Mouse (Mus musculus) limb, embryonic 12.5 days (tissue): ENCODE measurements around the gene Tnr. TPM values are rescaled to one million over a fixed set of nuclear protein-coding genes. Genes with fewer than 3 reads are reported as not detected.

Source experiments
- ATAC-seq: fragments of 200-750 bp; cut with Nextera tagmentation; 2 replicates; pipeline ENCODE4 v1.8.0; 2017; ENCODE audit warnings: low read depth, moderate TSS enrichment; ENCODE audit not compliant: insufficient number of reproducible peaks, insufficient read depth, low FRiP score, low TSS enrichment
- H3K27ac ChIP-seq: fragments of 300-500 bp; sonication (generic); 2 replicates; pipeline ENCODE4 v1.5.1; 2016; ENCODE audit warnings: mild to moderate bottlenecking, moderate library complexity
- H3K27me3 ChIP-seq: fragments of 300-500 bp; sonication (generic); 2 replicates; pipeline ENCODE4 v1.6.1; 2016; ENCODE audit warnings: mild to moderate bottlenecking, moderate library complexity
- H3K36me3 ChIP-seq: fragments of 300-500 bp; sonication (generic); 2 replicates; pipeline ENCODE4 v1.6.1; 2016; ENCODE audit warnings: mild to moderate bottlenecking, moderate library complexity
- H3K4me1 ChIP-seq: fragments of 300-500 bp; sonication (generic); replicated peaks from 2 replicates; pipeline ENCODE4 v1.6.1; 2016
- H3K4me2 ChIP-seq: fragments of 300-500 bp; sonication (generic); 2 replicates; pipeline ENCODE4 v1.6.1; 2016; ENCODE audit warnings: mild to moderate bottlenecking, moderate library complexity
- H3K4me3 ChIP-seq: fragments of 300-500 bp; sonication (generic); replicated peaks from 2 replicates; pipeline ENCODE4 v1.5.1; 2016; ENCODE audit warnings: mild to moderate bottlenecking
- H3K9ac ChIP-seq: fragments of 300-500 bp; sonication (generic); replicated peaks from 2 replicates; pipeline ENCODE4 v1.6.1; 2016; ENCODE audit warnings: mild to moderate bottlenecking, moderate library complexity
- H3K9me3 ChIP-seq: fragments of 300-500 bp; sonication (generic); 2 replicates; pipeline ENCODE4 v1.6.1; 2016; ENCODE audit warnings: mild to moderate bottlenecking, moderate library complexity
- WGBS: fragments of 180-500 bp; shearing (Covaris S2); methylation state at CpG from one replicate; pipeline ENCODE4 v1.1.7; 2016; 5-methylcytosine and 5-hydroxymethylcytosine counted together
- polyA plus RNA-seq: library from polyadenylated mRNA; unstranded; fragments of >200 nt; fragmentation: Nextera tagmentation; extraction: Ambion mirVana; gene quantifications from 2 replicates; pipeline ENCODE4 v1.2.1, GENCODE M21; 2016

Tnr gene
- polyA plus RNA-seq, 1 experiment from 2014 or later = not detected

DNA sequence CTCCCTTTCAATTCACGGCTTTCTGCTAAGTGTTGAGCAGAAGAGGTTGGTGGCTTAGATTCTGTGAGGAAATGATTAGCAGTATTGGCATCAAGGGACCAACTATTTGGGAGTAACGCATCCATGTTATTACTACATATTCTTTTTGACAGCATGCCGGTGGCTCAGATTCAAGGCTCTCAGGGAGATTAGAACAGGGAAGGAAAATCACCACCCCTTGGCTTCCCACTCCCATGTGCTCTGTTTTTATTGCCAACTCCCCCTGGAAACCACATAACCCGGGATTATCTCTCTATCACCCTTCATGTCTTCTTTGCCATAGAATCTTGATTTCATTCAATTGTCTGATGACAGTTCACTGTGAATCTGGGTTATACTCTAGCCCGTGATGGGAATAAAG lies 276.8 kb downstream of the Tnr start:
- Histone ChIP-seq H3K4me2 (no peak overlapping the region), H3K4me3 (no peak overlapping the region), H3K27me3 (no peaks in the 10 kb centered on the region), H3K9ac (no peak overlapping the region), H3K27ac (no peak overlapping the region), H3K36me3 (no peaks in the 10 kb centered on the region), H3K9me3 (no peaks in the 10 kb centered on the region), H3K4me1 (peaks cover 8% of the 10 kb centered on the region)
- 79% methylated on average over 5 of the region's 5 CpGs for WGBS
- ATAC-seq = no peak

DNA sequence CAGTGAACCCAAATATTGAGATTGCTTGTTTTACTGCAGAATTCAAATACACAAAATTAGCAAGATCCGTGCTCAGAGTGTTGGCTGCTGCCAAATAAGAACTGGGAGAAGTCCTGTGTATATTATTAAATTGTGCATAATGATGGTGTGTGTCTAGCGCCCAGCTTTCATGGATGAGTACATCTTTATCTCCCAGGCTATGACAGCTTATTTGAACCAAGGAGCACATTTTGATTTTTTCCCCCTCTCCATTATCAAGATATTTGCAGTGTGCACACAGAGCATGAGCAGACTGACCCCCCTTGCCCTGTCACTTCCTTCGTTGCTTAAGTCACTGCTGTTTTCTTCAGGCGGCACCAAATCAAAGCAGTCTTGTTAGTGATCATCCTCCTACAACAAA lies 278.2 kb downstream of the Tnr start:
- no peaks in the 10 kb centered on the region for H3K9me3 ChIP-seq
- peaks cover 7% of the 10 kb centered on the region for H3K4me1 ChIP-seq
- H3K4me2 ChIP-seq = no peak overlapping the region
- no peak overlapping the region for H3K27ac ChIP-seq
- no peak for ATAC-seq
- H3K27me3 ChIP-seq = no peaks in the 10 kb centered on the region
- no peaks in the 10 kb centered on the region for H3K36me3 ChIP-seq
- H3K4me3 ChIP-seq = no peak overlapping the region
- H3K9ac ChIP-seq = no peak overlapping the region
- 86% methylated on average over 4 of the region's 4 CpGs for WGBS

DNA sequence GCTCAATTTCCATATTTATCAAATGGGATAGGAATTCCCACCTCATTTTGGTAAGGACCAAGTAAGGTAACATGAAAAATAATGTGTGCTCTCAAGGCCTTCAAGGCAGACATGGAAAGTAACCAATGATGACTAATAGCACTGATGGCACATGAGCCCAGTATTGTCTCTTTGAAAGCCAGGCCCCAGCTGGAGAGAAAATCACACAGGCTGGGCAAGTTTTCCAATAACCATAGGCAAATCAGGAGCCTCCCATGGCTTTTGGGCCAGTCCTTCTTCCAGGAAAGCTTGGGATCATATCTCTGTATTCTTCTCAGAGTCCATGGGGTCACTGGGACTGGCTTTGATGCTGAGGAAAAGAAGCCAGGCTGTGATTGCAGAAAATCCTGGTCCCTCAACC lies 280.1 kb downstream of the Tnr start:
- H3K27ac ChIP-seq = no peak overlapping the region
- no peak for ATAC-seq
- no peaks in the 10 kb centered on the region for H3K36me3 ChIP-seq
- no peaks in the 10 kb centered on the region for H3K4me1 ChIP-seq
- no peaks in the 10 kb centered on the region for H3K27me3 ChIP-seq
- H3K4me3 ChIP-seq = no peak overlapping the region
- no peak overlapping the region for H3K9ac ChIP-seq
- H3K9me3 ChIP-seq = no peaks in the 10 kb centered on the region
- no peak overlapping the region for H3K4me2 ChIP-seq

DNA sequence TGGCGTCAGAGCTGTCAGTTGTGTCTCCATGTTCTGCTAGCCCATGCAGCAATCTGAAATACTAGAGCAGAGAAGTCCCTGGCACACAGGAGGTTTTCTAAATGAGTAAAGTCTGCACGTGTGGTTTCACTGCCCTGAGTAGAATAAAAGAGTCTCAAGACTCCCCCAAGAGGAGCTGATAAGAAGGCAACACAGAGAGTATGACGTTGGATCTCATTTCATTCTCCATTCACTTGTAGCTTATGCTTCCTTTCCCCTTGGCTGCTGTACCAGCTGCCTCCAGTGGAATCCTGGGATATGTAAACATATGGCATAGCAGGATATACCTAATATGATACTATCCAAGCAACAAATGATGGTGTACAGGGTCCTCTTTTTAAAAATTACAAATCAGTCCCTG lies 285.9 kb downstream of the Tnr start:
- H3K27ac ChIP-seq = no peak overlapping the region
- ATAC-seq = no peak

DNA sequence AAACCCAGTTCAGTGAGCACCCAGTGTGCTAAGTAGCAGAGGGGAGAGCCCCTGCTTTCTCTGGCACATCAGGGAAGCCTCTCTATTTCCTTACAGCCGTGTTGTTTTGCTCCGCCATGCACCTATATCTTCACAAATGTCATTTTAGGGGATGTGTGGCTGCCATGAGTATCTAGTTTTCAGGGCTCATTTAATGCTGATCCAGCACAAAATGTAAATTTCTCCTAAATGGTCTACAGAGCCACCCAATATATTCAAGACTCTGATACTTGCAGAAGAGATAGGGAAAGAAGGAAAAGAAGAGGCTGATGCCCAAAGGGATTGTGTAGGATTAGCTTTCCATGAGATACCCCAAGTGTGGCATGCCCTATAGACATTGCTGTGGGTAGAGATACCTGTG lies 288.2 kb downstream of the Tnr start:
- Histone ChIP-seq H3K9me3 (no peaks in the 10 kb centered on the region), H3K9ac (no peak overlapping the region), H3K36me3 (no peaks in the 10 kb centered on the region), H3K27me3 (no peaks in the 10 kb centered on the region), H3K4me1 (peaks cover 19% of the 10 kb centered on the region), H3K4me2 (no peak overlapping the region), H3K27ac (no peak overlapping the region), H3K4me3 (no peak overlapping the region)
- 81% methylated on average over 2 of the region's 2 CpGs for WGBS
- no peak for ATAC-seq

More for the DNA sequence above, 285.9 kb downstream of the Tnr start:
- Histone ChIP-seq H3K4me2 (no peak overlapping the region), H3K36me3 (no peaks in the 10 kb centered on the region), H3K27me3 (no peaks in the 10 kb centered on the region), H3K4me3 (no peak overlapping the region), H3K4me1 (peaks cover 9% of the 10 kb centered on the region; the same call in 1 of the 2 replicates), H3K9me3 (no peaks in the 10 kb centered on the region), H3K9ac (no peak overlapping the region)
- WGBS = 54% methylated on average over 3 of the region's 3 CpGs

DNA sequence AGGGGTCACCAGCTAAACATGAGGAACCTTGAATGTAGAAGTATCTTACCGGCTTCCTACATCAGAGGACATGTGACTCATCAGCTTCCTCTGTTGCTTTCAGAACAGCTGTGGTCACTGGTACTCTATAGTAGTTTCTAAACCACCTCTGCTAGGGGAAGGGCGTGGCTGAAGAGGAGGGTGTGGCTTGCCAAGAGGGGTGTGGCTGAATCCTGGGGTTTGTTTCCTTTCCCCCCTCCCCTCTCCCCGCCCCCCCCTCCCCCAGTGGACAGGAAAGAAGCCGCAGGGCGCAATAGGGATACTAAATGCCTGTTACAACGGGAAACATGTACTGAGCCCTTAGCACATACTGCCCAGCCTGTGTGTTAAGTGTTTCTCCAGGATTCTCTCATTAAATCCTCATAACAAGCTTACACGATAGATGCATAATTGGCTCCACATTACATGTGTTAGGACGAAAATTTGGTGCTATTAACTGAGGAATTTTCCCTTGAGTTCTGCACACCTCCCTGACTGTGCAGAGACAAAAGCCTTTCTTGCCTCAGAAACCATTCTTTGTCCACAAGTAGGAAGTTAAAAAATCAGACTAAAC lies 289.3 kb downstream of the Tnr start:
- no peak overlapping the region for H3K9ac ChIP-seq
- H3K27ac ChIP-seq = peak overlapping the region; percentile 60; the same call in 1 of the 2 replicates
- ATAC-seq = peak; percentile 74
- H3K4me2 ChIP-seq = peak overlapping the region; percentile 43
- 4% methylated on average over 7 of the region's 8 CpGs for WGBS
- H3K4me1 ChIP-seq = peaks cover 24% of the 10 kb centered on the region
- no peaks in the 10 kb centered on the region for H3K27me3 ChIP-seq
- H3K4me3 ChIP-seq = no peak overlapping the region
- no peaks in the 10 kb centered on the region for H3K36me3 ChIP-seq
- no peaks in the 10 kb centered on the region for H3K9me3 ChIP-seq

DNA sequence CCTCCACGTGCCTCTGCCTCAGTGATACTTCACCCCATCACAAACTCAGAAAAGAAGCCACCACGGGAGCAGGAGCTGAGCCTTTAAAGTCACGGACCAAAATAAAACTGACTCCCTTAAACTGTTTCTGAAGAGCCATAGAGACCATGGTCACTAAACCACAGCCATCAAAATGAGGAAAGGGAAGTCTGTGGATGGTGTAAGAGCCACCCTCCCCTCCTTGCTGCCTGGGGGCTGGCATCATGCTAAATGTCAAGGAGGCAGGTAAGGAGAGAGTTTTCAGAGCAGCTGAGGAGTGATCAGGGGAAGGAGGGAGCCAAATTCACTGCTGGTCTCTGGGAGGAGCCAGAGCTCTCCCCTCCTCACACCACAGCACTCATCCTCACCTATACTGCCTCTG lies 290.8 kb downstream of the Tnr start:
- H3K36me3 ChIP-seq = no peaks in the 10 kb centered on the region
- 30% methylated on average over 3 of the region's 3 CpGs for WGBS
- H3K9me3 ChIP-seq = no peaks in the 10 kb centered on the region
- peaks cover 30% of the 10 kb centered on the region for H3K4me1 ChIP-seq
- no peak for ATAC-seq
- no peak overlapping the region for H3K4me3 ChIP-seq
- no peak overlapping the region for H3K9ac ChIP-seq
- H3K27ac ChIP-seq = no peak overlapping the region
- no peak overlapping the region for H3K4me2 ChIP-seq
- H3K27me3 ChIP-seq = no peaks in the 10 kb centered on the region

DNA sequence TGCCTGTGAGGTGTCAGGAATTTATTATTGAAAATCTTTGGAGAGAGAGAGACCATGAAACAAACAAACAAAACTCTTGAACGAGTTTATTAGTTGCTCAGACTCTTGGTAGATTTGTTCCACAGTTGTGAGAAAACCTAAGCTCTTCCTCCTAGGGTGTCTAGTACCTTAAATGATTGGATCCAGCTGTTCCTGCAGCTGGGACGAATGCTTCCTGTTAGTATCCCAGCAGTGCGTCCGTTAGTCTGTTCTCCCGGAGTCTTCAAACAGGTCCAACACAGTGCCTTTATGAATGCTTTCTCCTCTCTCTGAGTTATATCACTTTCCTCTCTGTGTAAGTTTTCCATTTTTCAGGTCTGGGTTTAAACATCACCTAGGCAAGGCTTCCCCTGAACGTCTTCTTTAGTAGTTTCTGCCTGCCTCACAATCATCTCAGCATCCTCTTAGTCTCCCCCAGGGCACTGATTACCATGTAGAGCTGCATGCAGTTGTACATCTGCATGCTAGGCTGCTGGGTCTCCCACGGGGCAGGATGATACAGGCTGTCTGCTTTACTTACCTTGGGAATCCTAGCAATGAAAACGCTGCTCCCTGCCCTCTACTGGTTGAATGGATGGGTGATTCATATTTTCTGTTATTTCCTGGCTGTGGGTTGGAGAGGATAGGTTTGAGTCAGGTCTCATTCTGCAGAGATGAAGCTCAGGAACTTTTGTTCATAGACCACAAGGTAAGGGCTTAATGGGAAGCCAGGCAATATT lies 293.2 kb downstream of the Tnr start:
- Histone ChIP-seq H3K36me3 (no peaks in the 10 kb centered on the region), H3K9me3 (no peaks in the 10 kb centered on the region), H3K4me1 (peaks cover 32% of the 10 kb centered on the region), H3K9ac (no peak overlapping the region), H3K27ac (peak overlapping the region; percentile 41; the same call in 1 of the 2 replicates), H3K27me3 (no peaks in the 10 kb centered on the region), H3K4me2 (no peak overlapping the region; the same call in 1 of the 2 replicates), H3K4me3 (no peak overlapping the region)
- 16% methylated on average over 8 of the region's 8 CpGs for WGBS
- no peak for ATAC-seq

DNA sequence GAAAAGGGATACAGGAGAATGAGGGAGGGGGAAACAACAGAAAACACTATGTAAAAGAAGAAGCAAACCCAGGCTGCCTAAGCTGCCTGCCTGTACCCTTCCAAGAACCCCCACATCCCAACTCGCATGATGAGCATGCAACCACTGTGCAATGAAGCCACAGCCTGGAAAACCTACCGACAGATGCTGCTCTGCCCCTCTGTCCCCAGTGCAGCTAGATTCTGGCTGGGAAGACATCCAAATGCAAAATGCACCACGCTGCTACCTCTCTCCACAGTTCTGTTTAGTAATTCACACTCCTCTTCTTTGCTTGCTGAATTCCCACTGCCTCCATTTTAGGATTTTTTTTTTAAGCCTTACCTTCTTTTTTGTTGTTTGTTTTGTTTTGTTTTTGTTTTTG lies 295.9 kb downstream of the Tnr start:
- H3K4me2 ChIP-seq = no peak overlapping the region
- H3K9me3 ChIP-seq = no peaks in the 10 kb centered on the region
- H3K27me3 ChIP-seq = no peaks in the 10 kb centered on the region
- no peak overlapping the region for H3K9ac ChIP-seq
- ATAC-seq = no peak
- peaks cover 23% of the 10 kb centered on the region for H3K4me1 ChIP-seq
- no peak overlapping the region for H3K27ac ChIP-seq
- WGBS = 23% methylated on average over 3 of the region's 3 CpGs
- H3K36me3 ChIP-seq = no peaks in the 10 kb centered on the region
- H3K4me3 ChIP-seq = no peak overlapping the region

DNA sequence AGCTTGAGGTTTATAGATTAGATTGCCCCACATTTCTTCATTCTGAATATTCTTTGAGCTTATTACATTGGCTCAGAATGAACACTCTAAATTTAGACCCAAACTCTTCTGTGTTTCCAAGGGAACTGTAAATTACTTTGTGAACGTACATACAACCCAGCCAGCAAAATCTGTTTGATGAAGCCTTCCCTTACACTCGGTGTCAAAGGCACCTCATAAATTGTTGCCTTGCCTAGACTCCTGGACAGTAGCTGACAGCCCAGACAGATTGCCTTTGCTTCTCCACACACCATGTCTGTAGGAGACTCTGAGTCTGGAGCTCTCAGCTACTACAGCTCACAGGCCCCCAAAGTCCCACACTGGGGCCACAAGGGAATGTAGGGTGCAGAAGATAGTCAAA lies 298.8 kb downstream of the Tnr start:
- H3K4me1 ChIP-seq = peaks cover 8% of the 10 kb centered on the region
- ATAC-seq = no peak
- 39% methylated on average over 2 of the region's 2 CpGs for WGBS

DNA sequence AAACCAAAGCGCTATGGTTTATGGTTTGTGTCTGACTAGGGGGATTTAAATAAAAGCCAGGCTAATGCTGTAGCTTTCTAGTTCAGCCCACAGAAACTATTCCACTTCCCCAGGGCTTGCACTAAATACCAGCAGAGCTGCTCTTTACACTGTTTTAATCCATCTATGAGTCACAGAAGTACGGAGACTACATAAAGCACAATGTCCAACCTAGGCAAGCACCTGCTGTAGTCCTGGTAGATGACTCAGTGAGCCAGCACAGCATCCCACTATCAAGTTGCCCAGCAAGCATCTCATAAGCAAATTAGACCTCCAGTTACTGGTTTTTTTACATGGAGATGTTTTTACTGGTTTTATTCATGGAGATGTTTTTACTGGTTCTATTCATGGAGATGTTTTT lies 305.0 kb downstream of the Tnr start:
- Histone ChIP-seq H3K9ac (no peak overlapping the region), H3K4me2 (no peak overlapping the region), H3K9me3 (no peaks in the 10 kb centered on the region), H3K27me3 (no peaks in the 10 kb centered on the region), H3K27ac (no peak overlapping the region), H3K36me3 (no peaks in the 10 kb centered on the region), H3K4me3 (no peak overlapping the region), H3K4me1 (no peaks in the 10 kb centered on the region)
- no peak for ATAC-seq
- WGBS = 77% methylated on average over 2 of the region's 2 CpGs

More for the DNA sequence above, 298.8 kb downstream of the Tnr start:
- no peak overlapping the region for H3K4me3 ChIP-seq
- H3K9ac ChIP-seq = no peak overlapping the region
- H3K9me3 ChIP-seq = no peaks in the 10 kb centered on the region
- H3K4me2 ChIP-seq = no peak overlapping the region
- no peaks in the 10 kb centered on the region for H3K36me3 ChIP-seq
- no peaks in the 10 kb centered on the region for H3K27me3 ChIP-seq
- H3K27ac ChIP-seq = no peak overlapping the region

DNA sequence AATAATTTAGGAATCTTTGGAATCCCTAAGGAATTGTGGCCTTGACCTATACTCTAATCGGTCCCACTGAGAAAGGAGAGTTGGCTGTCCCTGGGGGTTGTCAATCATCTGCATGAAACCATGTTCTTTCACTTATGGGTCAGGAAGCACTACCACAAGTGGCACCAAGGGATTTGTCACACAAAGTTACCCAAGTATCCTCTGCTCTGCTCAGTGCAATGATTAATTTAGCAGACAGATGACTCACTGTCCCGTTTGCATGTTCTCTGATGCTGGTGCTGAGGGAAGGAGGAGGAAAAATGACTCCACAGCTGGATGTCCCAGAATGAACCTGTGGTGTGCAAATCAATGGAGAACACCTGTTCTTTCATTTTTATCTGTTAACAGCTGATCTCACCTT lies 309.6 kb downstream of the Tnr start:
- WGBS = 69% methylated on average over 2 of the region's 2 CpGs
- ATAC-seq = no peak
- no peaks in the 10 kb centered on the region for H3K27me3 ChIP-seq

More for the DNA sequence above, 309.6 kb downstream of the Tnr start:
- Histone ChIP-seq H3K9me3 (no peaks in the 10 kb centered on the region), H3K4me1 (no peaks in the 10 kb centered on the region; the same call in 1 of the 2 replicates), H3K4me2 (no peak overlapping the region), H3K27ac (no peak overlapping the region), H3K4me3 (no peak overlapping the region), H3K36me3 (no peaks in the 10 kb centered on the region), H3K9ac (no peak overlapping the region)
